Mouse (Mus musculus): ENCODE results near the gene Kcnn1. TPM values are rescaled to one million over a fixed set of nuclear protein-coding genes. Genes with fewer than 3 reads are reported as not detected.
A peak's percentile ranks its signal among the peaks of the same experiment; 100 is the strongest.

Kcnn1 gene
- polyA plus RNA-seq, 1 experiment = 3.2 TPM

DNA sequence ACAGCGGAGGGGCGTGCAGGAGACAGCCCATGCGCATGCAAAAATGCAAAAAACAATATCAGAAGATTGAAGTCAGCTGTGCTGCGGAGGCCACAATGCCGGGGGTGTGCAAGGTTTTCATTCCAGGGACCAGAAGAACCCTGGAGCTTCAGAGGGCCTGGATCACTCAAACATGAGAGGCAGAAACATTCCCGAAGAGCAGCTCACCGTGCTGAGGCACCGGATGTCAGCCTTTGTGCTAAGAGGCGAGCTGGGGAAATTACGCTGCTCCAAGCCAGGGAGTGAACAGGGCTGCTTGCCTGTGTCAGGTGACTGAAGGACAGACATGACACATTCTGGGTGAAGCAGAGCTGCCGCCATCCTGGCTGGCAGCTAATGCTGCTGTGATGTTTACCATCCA, 17.5 kb upstream of the Kcnn1 start:
- H3K4me1 ChIP-seq (ENCODE audit: control insufficient read depth, insufficient read depth, low read length) = peaks cover 14% of the 10 kb centered on the region
- peak overlapping the region; percentile 48 for H3K27ac ChIP-seq (ENCODE audit: insufficient read depth, low read length)
- TF ChIP-seq POLR2A (IDR thresholded peaks at IDR 0.05; ENCODE audit: insufficient read depth, low read length) (no peak), CTCF (IDR thresholded peaks at IDR 0.05; ENCODE audit: low read depth, low read length) (no peak), EP300 (IDR thresholded peaks at IDR 0.05; ENCODE audit: insufficient read depth, low read depth, low read length) (no peak)
- H3K4me3 ChIP-seq (ENCODE audit: low read depth, low read length) = peak overlapping the region; percentile 4
- no peaks in the 10 kb centered on the region for H3K27me3 ChIP-seq (ENCODE audit: control insufficient read depth, insufficient read depth, low read length, poor library complexity, severe bottlenecking)
- H3K36me3 ChIP-seq (ENCODE audit: control insufficient read depth, insufficient read depth, low read length, poor library complexity, severe bottlenecking) = no peaks in the 10 kb centered on the region
- no peaks in the 10 kb centered on the region for H3K9me3 ChIP-seq (replicated peaks; ENCODE audit: control insufficient read depth, insufficient read depth, low read length, poor library complexity, severe bottlenecking)
- H3K9ac ChIP-seq (ENCODE audit: low read depth, poor library complexity, severe bottlenecking) = peak overlapping the region; percentile 6

DNA sequence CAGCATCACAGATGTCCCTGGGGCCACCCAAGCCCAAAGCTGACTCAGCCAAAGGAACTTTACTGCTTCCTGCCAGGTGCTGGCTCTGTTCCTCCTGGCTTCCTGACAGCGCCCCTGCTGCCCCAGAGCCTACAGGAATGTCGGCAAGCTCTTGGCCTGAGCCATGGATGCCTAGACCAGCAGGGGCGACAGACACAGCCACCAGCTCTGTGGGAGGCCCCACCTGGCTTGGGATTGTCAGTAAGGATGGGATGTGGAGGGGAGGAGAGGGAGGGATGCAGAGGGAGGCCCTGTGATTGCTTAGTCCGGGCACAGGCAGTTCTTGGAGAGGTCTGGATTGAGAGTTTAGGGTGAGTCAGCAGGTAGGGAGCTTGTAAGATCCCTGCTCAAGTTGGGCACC, 17.1 kb upstream of the Kcnn1 start:
- Histone ChIP-seq H3K4me1 (ENCODE audit: control insufficient read depth, insufficient read depth, low read length) (peaks cover 14% of the 10 kb centered on the region), H3K27ac (ENCODE audit: insufficient read depth, low read length) (peak overlapping the region; percentile 48), H3K27me3 (ENCODE audit: control insufficient read depth, insufficient read depth, low read length, poor library complexity, severe bottlenecking) (no peaks in the 10 kb centered on the region), H3K9me3 (replicated peaks; ENCODE audit: control insufficient read depth, insufficient read depth, low read length, poor library complexity, severe bottlenecking) (no peaks in the 10 kb centered on the region), H3K9ac (ENCODE audit: low read depth, poor library complexity, severe bottlenecking) (peak overlapping the region; percentile 6), H3K4me3 (ENCODE audit: low read depth, low read length) (peak overlapping the region; percentile 4), H3K36me3 (ENCODE audit: control insufficient read depth, insufficient read depth, low read length, poor library complexity, severe bottlenecking) (no peaks in the 10 kb centered on the region)
- TF ChIP-seq EP300 (IDR thresholded peaks at IDR 0.05; ENCODE audit: insufficient read depth, low read depth, low read length) (0 out of 2 replicates have a peak, but pooled peaks have one; percentile 12), POLR2A (IDR thresholded peaks at IDR 0.05; ENCODE audit: insufficient read depth, low read length) (peak; percentile 5), CTCF (IDR thresholded peaks at IDR 0.05; ENCODE audit: low read depth, low read length) (no peak)

DNA sequence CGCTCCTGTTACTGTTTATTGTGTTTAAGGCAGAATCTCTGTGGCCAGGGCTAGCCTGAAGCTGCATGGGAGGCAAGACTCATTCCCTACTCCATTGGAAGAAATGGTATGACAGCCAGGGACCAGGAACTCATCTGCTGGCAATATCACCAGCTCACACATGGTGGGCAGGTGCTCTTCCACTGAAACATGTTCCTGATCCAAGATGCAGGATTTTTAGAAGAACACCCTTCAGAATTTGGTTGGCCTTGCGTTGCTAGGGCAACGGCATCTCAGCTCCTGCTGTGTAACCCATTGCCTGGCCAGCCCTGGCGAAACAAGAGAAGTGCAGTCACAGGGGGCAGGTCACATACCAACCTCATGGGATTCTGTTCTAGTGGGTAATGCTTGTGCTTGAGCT, 16.4 kb upstream of the Kcnn1 start:
- TF ChIP-seq CTCF (IDR thresholded peaks at IDR 0.05; ENCODE audit: low read depth, low read length) (no peak), POLR2A (IDR thresholded peaks at IDR 0.05; ENCODE audit: insufficient read depth, low read length) (no peak), EP300 (IDR thresholded peaks at IDR 0.05; ENCODE audit: insufficient read depth, low read depth, low read length) (no peak)
- Histone ChIP-seq H3K9me3 (replicated peaks; ENCODE audit: control insufficient read depth, insufficient read depth, low read length, poor library complexity, severe bottlenecking) (no peaks in the 10 kb centered on the region), H3K36me3 (ENCODE audit: control insufficient read depth, insufficient read depth, low read length, poor library complexity, severe bottlenecking) (no peaks in the 10 kb centered on the region)

DNA sequence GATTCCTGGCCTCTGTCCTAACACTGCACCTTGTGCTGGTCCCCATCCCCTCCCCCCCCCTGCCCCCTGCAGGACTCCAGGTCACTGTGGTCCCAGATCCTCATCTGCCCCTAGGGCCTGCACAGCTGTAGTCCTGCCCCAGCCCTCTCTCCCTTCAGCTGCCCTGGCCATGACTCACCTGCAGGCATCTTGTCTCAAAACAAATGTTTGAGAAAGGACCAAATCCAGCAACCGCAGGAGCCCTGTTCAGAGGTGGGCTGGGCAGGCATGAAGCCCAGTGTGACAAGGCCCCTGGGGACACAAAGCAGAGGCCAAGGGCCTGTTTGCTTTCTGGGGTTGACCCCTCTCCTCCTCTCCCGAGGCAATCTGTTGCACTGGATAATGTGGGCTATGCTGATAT, 15.1 kb upstream of the Kcnn1 start:
- H3K27ac ChIP-seq (ENCODE audit: insufficient read depth, low read length) = peak overlapping the region; percentile 5; the same call in 1 of the 2 replicates
- no peaks in the 10 kb centered on the region for H3K36me3 ChIP-seq (ENCODE audit: control insufficient read depth, insufficient read depth, low read length, poor library complexity, severe bottlenecking)
- TF ChIP-seq POLR2A (IDR thresholded peaks at IDR 0.05; ENCODE audit: insufficient read depth, low read length) = no peak
- TF ChIP-seq EP300 (IDR thresholded peaks at IDR 0.05; ENCODE audit: insufficient read depth, low read depth, low read length) = no peak
- no peak for TF ChIP-seq CTCF (IDR thresholded peaks at IDR 0.05; ENCODE audit: low read depth, low read length)

More for the DNA sequence above, 16.4 kb upstream of the Kcnn1 start:
- Histone ChIP-seq H3K4me1 (ENCODE audit: control insufficient read depth, insufficient read depth, low read length) (peaks cover 10% of the 10 kb centered on the region), H3K9ac (ENCODE audit: low read depth, poor library complexity, severe bottlenecking) (no peak overlapping the region), H3K4me3 (ENCODE audit: low read depth, low read length) (no peak overlapping the region), H3K27me3 (ENCODE audit: control insufficient read depth, insufficient read depth, low read length, poor library complexity, severe bottlenecking) (no peaks in the 10 kb centered on the region), H3K27ac (ENCODE audit: insufficient read depth, low read length) (peak overlapping the region; percentile 48)

DNA sequence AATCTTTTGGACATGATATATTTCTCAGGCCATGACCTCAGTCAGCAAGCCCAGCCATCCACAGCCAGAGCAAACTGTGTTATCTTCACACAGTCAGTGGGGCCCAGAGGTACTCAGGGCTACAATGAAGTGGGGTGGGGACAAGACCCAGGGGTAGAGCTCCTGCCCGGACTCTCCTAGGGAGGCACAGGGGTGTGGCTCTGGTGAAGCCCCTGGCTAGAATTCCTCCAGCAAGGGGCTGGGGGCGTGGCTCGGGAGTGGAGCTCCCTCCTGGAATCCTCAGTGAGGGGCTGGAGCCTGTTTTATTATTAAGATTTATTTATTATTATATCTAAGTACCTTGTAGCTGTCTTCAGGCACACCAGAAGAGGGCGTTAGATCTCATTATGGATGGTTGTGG, 13.3 kb upstream of the Kcnn1 start:
- Histone ChIP-seq H3K27ac (ENCODE audit: insufficient read depth, low read length) (peak overlapping the region; percentile 12; the same call in 1 of the 2 replicates), H3K36me3 (ENCODE audit: control insufficient read depth, insufficient read depth, low read length, poor library complexity, severe bottlenecking) (no peaks in the 10 kb centered on the region)
- TF ChIP-seq CTCF (IDR thresholded peaks at IDR 0.05; ENCODE audit: low read depth, low read length) (no peak), EP300 (IDR thresholded peaks at IDR 0.05; ENCODE audit: insufficient read depth, low read depth, low read length) (0 out of 2 replicates have a peak, but pooled peaks have one; percentile 2)

More for the DNA sequence above, 15.1 kb upstream of the Kcnn1 start:
- no peaks in the 10 kb centered on the region for H3K9me3 ChIP-seq (replicated peaks; ENCODE audit: control insufficient read depth, insufficient read depth, low read length, poor library complexity, severe bottlenecking)
- H3K9ac ChIP-seq (ENCODE audit: low read depth, poor library complexity, severe bottlenecking) = no peak overlapping the region
- peaks cover 10% of the 10 kb centered on the region for H3K4me1 ChIP-seq (ENCODE audit: control insufficient read depth, insufficient read depth, low read length)
- H3K4me3 ChIP-seq (ENCODE audit: low read depth, low read length) = no peak overlapping the region
- H3K27me3 ChIP-seq (ENCODE audit: control insufficient read depth, insufficient read depth, low read length, poor library complexity, severe bottlenecking) = no peaks in the 10 kb centered on the region

DNA sequence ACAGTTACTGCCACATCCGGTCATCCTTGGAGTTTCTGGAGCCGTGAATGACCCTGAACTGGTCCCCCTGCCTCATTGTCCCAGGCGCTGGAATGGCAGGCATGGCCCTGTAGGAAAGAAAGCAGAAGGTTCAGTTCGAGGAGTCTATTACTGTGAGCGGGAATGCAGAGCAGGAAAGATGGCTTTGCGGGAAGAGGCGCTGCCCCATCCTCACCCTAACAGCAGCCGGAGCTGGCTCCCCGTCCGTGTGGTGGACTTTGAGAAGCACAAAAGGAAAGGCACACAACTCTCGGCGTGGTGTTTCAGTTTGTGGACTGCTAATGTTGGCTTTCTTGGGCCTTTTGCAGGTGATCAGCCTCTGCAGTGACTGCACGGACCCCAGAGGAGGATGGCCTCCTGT, 11.4 kb upstream of the Kcnn1 start:
- Histone ChIP-seq H3K36me3 (ENCODE audit: control insufficient read depth, insufficient read depth, low read length, poor library complexity, severe bottlenecking) (no peaks in the 10 kb centered on the region), H3K9me3 (replicated peaks; ENCODE audit: control insufficient read depth, insufficient read depth, low read length, poor library complexity, severe bottlenecking) (no peaks in the 10 kb centered on the region), H3K9ac (ENCODE audit: low read depth, poor library complexity, severe bottlenecking) (peak overlapping the region; percentile 80), H3K27me3 (ENCODE audit: control insufficient read depth, insufficient read depth, low read length, poor library complexity, severe bottlenecking) (no peaks in the 10 kb centered on the region), H3K4me1 (ENCODE audit: control insufficient read depth, insufficient read depth, low read length) (peaks cover 8% of the 10 kb centered on the region), H3K4me3 (ENCODE audit: low read depth, low read length) (peak overlapping the region; percentile 8; the same call in 1 of the 2 replicates), H3K27ac (ENCODE audit: insufficient read depth, low read length) (peak overlapping the region; percentile 42)
- TF ChIP-seq POLR2A (IDR thresholded peaks at IDR 0.05; ENCODE audit: insufficient read depth, low read length) (no peak), EP300 (IDR thresholded peaks at IDR 0.05; ENCODE audit: insufficient read depth, low read depth, low read length) (no peak), CTCF (IDR thresholded peaks at IDR 0.05; ENCODE audit: low read depth, low read length) (no peak)

More for the DNA sequence above, 13.3 kb upstream of the Kcnn1 start:
- Histone ChIP-seq H3K4me3 (ENCODE audit: low read depth, low read length) (no peak overlapping the region), H3K9ac (ENCODE audit: low read depth, poor library complexity, severe bottlenecking) (no peak overlapping the region), H3K9me3 (replicated peaks; ENCODE audit: control insufficient read depth, insufficient read depth, low read length, poor library complexity, severe bottlenecking) (no peaks in the 10 kb centered on the region), H3K4me1 (ENCODE audit: control insufficient read depth, insufficient read depth, low read length) (peaks cover 14% of the 10 kb centered on the region), H3K27me3 (ENCODE audit: control insufficient read depth, insufficient read depth, low read length, poor library complexity, severe bottlenecking) (no peaks in the 10 kb centered on the region)
